Mouse (Mus musculus) limb, embryonic 14.5 days (tissue): ENCODE measurements around the gene Rps6kc1. TPM values are rescaled to one million over a fixed set of nuclear protein-coding genes. Genes with fewer than 3 reads are reported as not detected.

Source experiments
- ATAC-seq: fragments of 200-750 bp; cut with Nextera tagmentation; 2 replicates; pipeline ENCODE4 v1.8.0; 2017; ENCODE audit warnings: low read depth, moderate number of reproducible peaks, moderate TSS enrichment; ENCODE audit not compliant: low FRiP score
- DNase-seq: peaks from one replicate; pipeline ENCODE4 v3.0.0-alpha.2; 2015; ENCODE audit warnings: low spot score
- H3K27ac ChIP-seq: fragments of 300-500 bp; sonication (generic); replicated peaks from 2 replicates; pipeline ENCODE4 v1.5.1; 2014; ENCODE audit warnings: low read depth, mild to moderate bottlenecking, low read length, moderate library complexity, mixed read lengths
- H3K27me3 ChIP-seq: fragments of 300-500 bp; sonication (generic); 2 replicates; pipeline ENCODE4 v1.6.1; 2014; ENCODE audit warnings: low read length, mixed read lengths; ENCODE audit not compliant: control insufficient read depth, insufficient read depth
- H3K36me3 ChIP-seq: fragments of 300-500 bp; sonication (generic); 2 replicates; pipeline ENCODE4 v1.6.1; 2014; ENCODE audit warnings: mild to moderate bottlenecking, low read length, moderate library complexity, mixed read lengths; ENCODE audit not compliant: control insufficient read depth, insufficient read depth
- H3K4me1 ChIP-seq: fragments of 300-500 bp; sonication (generic); 2 replicates; pipeline ENCODE4 v1.6.1; 2014; ENCODE audit warnings: antibody characterized with exemption, low read length, mixed read lengths; ENCODE audit not compliant: control insufficient read depth, insufficient read depth
- H3K4me2 ChIP-seq: fragments of 300-500 bp; sonication (generic); replicated peaks from 2 replicates; pipeline ENCODE4 v1.6.1; 2014; ENCODE audit warnings: low read depth, mild to moderate bottlenecking, low read length, moderate library complexity; ENCODE audit not compliant: severe bottlenecking
- H3K4me3 ChIP-seq: fragments of 300-500 bp; sonication (generic); replicated peaks from 2 replicates; pipeline ENCODE4 v1.5.1; 2014; ENCODE audit warnings: low read length
- H3K9ac ChIP-seq: fragments of 300-500 bp; sonication (generic); 2 replicates; pipeline ENCODE4 v1.6.1; 2014; ENCODE audit warnings: mild to moderate bottlenecking, low read depth, low read length, moderate library complexity; ENCODE audit not compliant: severe bottlenecking
- H3K9me3 ChIP-seq: fragments of 300-500 bp; sonication (generic); 2 replicates; pipeline ENCODE4 v1.6.1; 2016; ENCODE audit warnings: low read length; ENCODE audit not compliant: control insufficient read depth
- POLR2A ChIP-seq: fragments of 200-500 bp; IDR thresholded peaks from 2 replicates; pipeline ENCODE4 v1.8.0; 2012; ENCODE audit warnings: inconsistent platforms, mild to moderate bottlenecking, moderate library complexity, borderline replicate concordance; ENCODE audit not compliant: insufficient read depth, insufficient read length; ENCODE audit errors: extremely low read depth
- WGBS: fragments of 180-500 bp; shearing (Covaris S2); extraction: QIAGEN DNeasy Blood & Tissue Kit; methylation state at CpG from one replicate; pipeline ENCODE4 v1.1.7; 2014; 5-methylcytosine and 5-hydroxymethylcytosine counted together
- polyA plus RNA-seq, 2 experiments: library from polyadenylated mRNA; depleted of rRNA in 1 of 2; stranded (reverse) in 1 of 2; unstranded in 1 of 2; fragments of >200 nt; fragmentation: Nextera tagmentation in 1 of 2; extraction: Ambion mirVana in 1 of 2; gene quantifications; 2 replicates each; pipeline versions ENCODE4 v1.2.1 to v1.2.3; 2012 to 2014

Rps6kc1 gene
- polyA plus RNA-seq, 2 experiments, result 14.7 to 17.4 TPM

DNA sequence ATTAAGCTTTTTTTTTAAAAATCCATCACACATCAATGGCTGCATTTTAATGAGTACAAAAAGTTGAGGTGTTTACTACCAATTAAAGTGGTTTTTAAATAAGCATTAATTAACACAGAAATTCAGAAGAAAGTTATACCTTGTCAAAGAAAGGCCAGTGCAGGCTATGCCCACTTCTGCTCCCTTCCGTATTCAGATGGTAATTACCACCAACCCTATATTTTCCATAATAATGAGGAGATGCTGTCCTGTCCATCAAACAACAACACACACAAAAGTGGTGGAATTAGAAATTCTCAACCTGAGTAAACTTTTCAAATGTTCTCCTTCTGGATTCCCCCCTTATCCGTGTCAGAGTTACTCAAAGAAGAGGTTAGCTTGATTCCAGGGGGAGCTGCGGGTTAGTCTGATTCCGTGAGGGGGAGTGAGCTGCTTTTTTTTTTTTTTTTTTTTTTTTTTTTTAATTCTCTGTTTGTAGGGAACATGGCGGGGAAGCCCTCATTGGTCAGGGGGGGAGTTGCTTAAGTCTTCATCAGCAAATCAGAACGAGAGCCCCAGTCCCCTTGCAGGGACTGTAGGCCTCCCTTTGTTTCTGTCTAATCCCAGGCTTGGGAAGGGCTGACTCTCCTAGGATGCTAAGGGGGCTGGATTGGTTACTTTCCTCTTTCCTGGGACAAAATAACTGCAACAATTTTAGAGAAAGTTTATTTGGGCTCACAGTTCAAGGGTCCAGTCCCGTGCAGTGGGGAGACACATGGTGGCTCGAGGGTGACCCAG, 159.6 kb downstream of the Rps6kc1 start:
- Histone ChIP-seq H3K27ac (no peak overlapping the region), H3K9ac (no peak overlapping the region), H3K36me3 (no peaks in the 10 kb centered on the region), H3K9me3 (no peaks in the 10 kb centered on the region), H3K4me3 (no peak overlapping the region), H3K4me1 (no peaks in the 10 kb centered on the region), H3K4me2 (no peak overlapping the region), H3K27me3 (no peaks in the 10 kb centered on the region)
- WGBS, result 65% methylated on average over 8 of the region's 8 CpGs
- ATAC-seq (no peak), DNase-seq (no peak)
- TF ChIP-seq POLR2A, result no peak

DNA sequence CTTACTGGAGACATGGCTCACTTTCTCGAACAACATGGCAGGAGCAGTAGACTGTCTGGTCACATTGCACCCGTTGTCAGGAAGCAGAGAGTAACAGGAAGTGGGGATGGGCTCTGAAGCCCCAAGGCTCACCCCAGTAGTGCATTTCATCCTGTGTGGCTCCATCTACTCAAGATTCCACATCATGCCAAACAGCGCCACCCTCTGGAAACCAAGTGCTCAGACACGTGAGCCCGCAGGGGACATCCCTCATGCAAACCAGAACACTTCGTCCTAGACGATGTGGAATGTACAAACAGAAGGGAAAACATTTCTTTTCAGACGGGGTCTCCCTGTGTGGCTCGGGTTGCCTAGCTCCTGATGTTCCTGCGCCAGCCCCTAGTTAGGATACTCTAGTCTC, 162.6 kb downstream of the Rps6kc1 start:
- no peak for TF ChIP-seq POLR2A
- DNase-seq (no peak), ATAC-seq (no peak)
- no peak overlapping the region for H3K4me2 ChIP-seq
- no peaks in the 10 kb centered on the region for H3K27me3 ChIP-seq
- no peaks in the 10 kb centered on the region for H3K4me1 ChIP-seq
- 83% methylated on average over 10 of the region's 10 CpGs for WGBS
- no peak overlapping the region for H3K27ac ChIP-seq
- no peak overlapping the region for H3K9ac ChIP-seq
- no peaks in the 10 kb centered on the region for H3K36me3 ChIP-seq
- H3K4me3 ChIP-seq, result no peak overlapping the region
- no peaks in the 10 kb centered on the region for H3K9me3 ChIP-seq

DNA sequence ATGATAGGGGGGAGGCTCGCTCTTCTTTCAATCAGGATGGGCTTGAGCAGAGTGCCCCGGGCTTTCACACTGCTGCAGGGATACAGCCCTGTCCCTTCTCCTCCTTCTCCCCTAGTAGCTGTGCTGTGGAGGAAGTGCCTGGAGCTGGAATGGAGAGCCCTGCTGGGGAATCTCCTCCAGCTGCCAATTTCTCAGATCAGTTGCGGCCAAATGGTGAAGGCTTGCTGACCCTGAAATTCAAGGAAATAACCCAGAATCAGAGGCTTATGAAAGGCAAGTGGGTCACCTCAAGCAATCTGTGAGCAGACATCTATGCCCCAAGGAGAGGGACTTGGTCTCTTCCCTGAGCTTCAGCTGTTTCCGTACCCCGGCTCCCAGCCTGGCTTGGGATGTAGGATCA, 170.1 kb downstream of the Rps6kc1 start:
- Histone ChIP-seq H3K9me3 (no peaks in the 10 kb centered on the region), H3K9ac (no peak overlapping the region), H3K36me3 (no peaks in the 10 kb centered on the region), H3K27ac (no peak overlapping the region), H3K4me3 (no peak overlapping the region), H3K4me1 (no peaks in the 10 kb centered on the region), H3K4me2 (no peak overlapping the region), H3K27me3 (no peaks in the 10 kb centered on the region)
- WGBS, result 69% methylated on average over 5 of the region's 5 CpGs
- ATAC-seq (no peak), DNase-seq (no peak)
- TF ChIP-seq POLR2A, result no peak

DNA sequence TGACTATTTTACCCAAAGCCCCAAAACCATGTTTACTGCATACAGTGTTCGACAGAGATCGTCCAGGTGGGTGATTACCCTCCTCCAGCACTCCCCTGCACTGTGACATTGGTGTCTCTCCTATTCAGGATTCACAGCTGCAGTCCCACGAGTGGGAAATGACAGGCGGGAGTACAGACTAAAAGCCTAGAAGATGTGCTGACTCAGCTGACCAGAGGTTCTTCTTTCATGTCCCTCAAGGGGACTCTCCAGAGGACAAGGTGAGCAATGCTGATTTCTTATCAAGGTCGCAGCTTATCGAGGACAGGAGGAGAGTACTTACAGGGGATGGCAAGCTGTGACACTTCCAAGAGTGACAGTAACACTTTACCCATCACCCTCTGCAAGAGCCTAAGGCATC, 178.8 kb downstream of the Rps6kc1 start:
- H3K9ac ChIP-seq, result no peak overlapping the region
- no peak overlapping the region for H3K27ac ChIP-seq
- H3K36me3 ChIP-seq, result no peaks in the 10 kb centered on the region
- DNase-seq, result no peak
- no peaks in the 10 kb centered on the region for H3K4me1 ChIP-seq
- H3K4me2 ChIP-seq, result no peak overlapping the region
- H3K9me3 ChIP-seq, result no peaks in the 10 kb centered on the region
- H3K27me3 ChIP-seq, result no peaks in the 10 kb centered on the region
- ATAC-seq, result no peak
- TF ChIP-seq POLR2A, result no peak
- 76% methylated on average over 6 of the region's 6 CpGs for WGBS
- no peak overlapping the region for H3K4me3 ChIP-seq

DNA sequence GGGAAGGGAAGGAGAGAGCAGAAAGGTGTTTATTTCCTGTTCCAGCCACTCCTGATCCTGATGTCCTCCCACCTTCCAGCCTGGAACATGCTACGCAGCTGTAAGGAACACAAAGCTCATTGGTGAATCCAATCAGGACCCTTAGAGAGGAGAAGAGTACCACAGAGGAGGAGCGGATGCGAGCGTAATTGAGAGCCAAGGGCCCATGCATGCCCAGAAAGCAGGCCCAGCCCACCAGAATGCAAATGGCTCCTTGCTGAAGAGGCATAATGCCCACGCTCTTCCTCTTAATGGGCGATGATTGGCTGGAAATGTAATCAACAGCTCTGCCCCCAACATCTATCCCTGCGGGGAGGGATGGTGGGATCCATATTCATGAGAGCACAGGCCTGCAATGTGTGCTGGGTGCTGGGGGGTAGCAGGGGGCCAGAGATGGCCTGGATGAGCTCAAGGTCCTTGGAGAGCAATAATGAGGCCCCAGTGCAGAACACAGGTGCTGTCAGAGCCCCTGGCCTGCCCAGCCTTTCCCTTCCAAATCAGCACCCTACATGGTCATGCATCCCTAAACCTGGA, 182.0 kb downstream of the Rps6kc1 start:
- 79% methylated on average over 7 of the region's 7 CpGs for WGBS
- H3K9me3 ChIP-seq, result no peaks in the 10 kb centered on the region
- no peaks in the 10 kb centered on the region for H3K27me3 ChIP-seq
- H3K9ac ChIP-seq, result no peak overlapping the region
- DNase-seq (no peak), ATAC-seq (no peak)
- no peaks in the 10 kb centered on the region for H3K36me3 ChIP-seq
- no peak for TF ChIP-seq POLR2A
- peaks cover 4% of the 10 kb centered on the region for H3K4me1 ChIP-seq
- no peak overlapping the region for H3K4me3 ChIP-seq
- no peak overlapping the region for H3K4me2 ChIP-seq
- H3K27ac ChIP-seq, result no peak overlapping the region
